Mouse (Mus musculus) Patski (cell line): ENCODE data around the gene Rab43. TPM values are rescaled to one million over a fixed set of nuclear protein-coding genes. Genes with fewer than 3 reads are reported as not detected.

ENCODE experiments used
- ATAC-seq: fragments of 100-300 bp; one replicate; pipeline ENCODE4 v1.8.0; 2021
- CTCF ChIA-PET: fragments of 350-600 bp; sonication (Branson Sonifier 250); formaldehyde crosslinking; loops from one replicate; lab custom pipeline; 2022; ENCODE audit warnings: inconsistent platforms; lab: Charles Lee
- POLR2A ChIA-PET: fragments of 350-600 bp; sonication (Branson Sonifier 250); formaldehyde crosslinking; loops from one replicate; lab custom pipeline; 2022; ENCODE audit warnings: antibody characterized with exemption, inconsistent platforms; lab: Charles Lee
- DNase-seq: peaks from one replicate; pipeline ENCODE4 v3.0.0-alpha.2; 2011; ENCODE audit warnings: low read depth, low spot score
- H3K27me3 ChIP-seq: fragments of 371-371 bp; one replicate; pipeline ENCODE4 v1.5.1; 2021
- CTCF ChIP-seq: fragments of 100-300 bp; IDR thresholded peaks from one replicate; pipeline ENCODE4 v1.5.1; 2021
- in situ Hi-C: fragments of 300-500 bp; cut with MboI; formaldehyde crosslinking; loops from 3 replicates; pipeline ENCODE4 v1.11.1; 2018; ENCODE audit warnings: low pct_unique_long_range_greater_than_20kb, mixed read lengths
- polyA plus RNA-seq: library from polyadenylated mRNA; unstranded; gene quantifications from one replicate; pipeline ENCODE4 v1.2.3, GENCODE M21; 2021

Rab43 gene
- polyA plus RNA-seq, 1 experiment from 2014 or later, result 26.7 TPM

- TF ChIP-seq CTCF, result no peak
- POLR2A ChIA-PET, result no interaction called here
- in situ Hi-C loops, result no loop called here
- DNase-seq, result no peak
- peaks cover 9% of the 10 kb centered on the region for H3K27me3 ChIP-seq
- CTCF ChIA-PET, result no interaction called here
- no peak for ATAC-seq
Measured at GRCm38 (mm10) chr6:87750184-87750910, 61.6 kb downstream of the Rab43 start.

DNA sequence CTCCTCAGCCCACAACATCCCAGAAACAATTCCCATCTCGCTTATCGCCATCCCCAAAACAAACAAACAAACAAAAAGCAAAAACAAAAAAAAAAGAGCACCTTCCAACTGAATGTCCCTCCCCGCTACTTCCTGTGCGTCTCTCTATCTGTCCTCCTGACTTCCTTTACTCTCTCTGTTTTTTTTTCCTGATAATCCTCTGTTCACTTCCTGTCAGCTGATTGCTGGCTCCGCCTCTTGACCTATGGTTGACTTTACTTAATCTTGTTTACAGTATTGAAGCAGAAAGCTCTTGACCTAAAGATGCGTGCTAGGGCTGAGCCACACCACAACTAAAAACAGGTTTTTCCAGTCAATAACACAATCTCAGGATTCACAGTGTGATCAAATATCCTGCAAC, 63.4 kb downstream of the Rab43 start:
- ATAC-seq (no peak), DNase-seq (no peak)
- in situ Hi-C loops, result no loop called here
- no peak for TF ChIP-seq CTCF
- ChIA-PET POLR2A (no interaction called here), CTCF (no interaction called here)
- peaks cover 9% of the 10 kb centered on the region for H3K27me3 ChIP-seq

DNA sequence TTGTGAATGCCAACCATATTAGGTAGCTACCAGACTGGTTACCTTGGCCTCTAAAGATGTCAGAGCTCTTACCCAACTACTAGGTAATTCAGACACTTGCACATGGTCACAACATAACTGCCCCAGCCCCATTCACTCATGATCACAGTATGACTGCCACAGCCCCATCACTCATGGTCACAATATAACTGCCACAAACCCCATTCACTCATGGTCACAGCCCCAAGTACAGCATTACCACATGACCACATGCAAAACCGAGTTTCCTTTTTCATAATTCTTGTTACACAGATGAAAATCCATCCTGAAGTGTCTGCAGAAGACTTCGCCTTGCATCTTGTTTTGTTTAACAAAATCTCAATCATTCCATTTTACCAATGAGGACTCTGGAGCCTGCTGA, 63.9 kb downstream of the Rab43 start:
- ChIA-PET CTCF (no interaction called here), POLR2A (no interaction called here)
- DNase-seq, result no peak
- in situ Hi-C loops, result no loop called here
- TF ChIP-seq CTCF, result no peak
- peaks cover 9% of the 10 kb centered on the region for H3K27me3 ChIP-seq
- ATAC-seq, result no peak

- ChIA-PET POLR2A (no interaction called here), CTCF (no interaction called here)
- no peak for DNase-seq
- in situ Hi-C loops, result no loop called here
- no peak for ATAC-seq
- peaks cover 8% of the 10 kb centered on the region for H3K27me3 ChIP-seq
- no peak for TF ChIP-seq CTCF
Measured at GRCm38 (mm10) chr6:87746849-87747248, 65.1 kb downstream of the Rab43 start.

DNA sequence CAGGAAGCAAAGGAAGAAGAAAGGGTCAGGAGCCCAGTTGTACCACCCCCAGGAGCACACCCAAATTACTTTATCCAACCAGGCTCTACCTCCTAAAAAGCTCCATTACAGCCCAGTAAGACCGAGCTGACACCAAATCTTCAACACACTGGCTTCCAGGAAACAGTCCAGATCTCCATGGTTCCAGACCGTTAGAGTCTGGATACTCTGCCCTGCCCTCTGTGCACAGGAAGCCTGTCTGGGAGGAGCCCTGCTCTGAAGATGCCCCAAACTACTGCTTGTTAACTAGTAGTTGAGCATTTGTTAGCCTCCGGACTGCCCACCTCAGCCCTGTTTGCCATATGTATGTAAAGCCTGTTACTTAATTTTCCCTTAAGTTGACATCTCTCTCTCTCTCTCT, 65.9 kb downstream of the Rab43 start:
- DNase-seq (no peak), ATAC-seq (no peak)
- peaks cover 3% of the 10 kb centered on the region for H3K27me3 ChIP-seq
- ChIA-PET CTCF (no interaction called here), POLR2A (interaction anchor here (0.7 kb wide), 1 partner anchor 79 kb away, joined by 12 read pairs; no protein-coding TSS in a partner anchor)
- TF ChIP-seq CTCF, result no peak
- in situ Hi-C loops, result no loop called here

GRCm38 (mm10) chr6:87745301-87745700, 66.7 kb downstream of the Rab43 start:
- ChIA-PET CTCF (no interaction called here), POLR2A (no interaction called here)
- in situ Hi-C loops, result no loop called here
- DNase-seq (no peak), ATAC-seq (no peak)
- TF ChIP-seq CTCF, result no peak
- H3K27me3 ChIP-seq, result no peaks in the 10 kb centered on the region

DNA sequence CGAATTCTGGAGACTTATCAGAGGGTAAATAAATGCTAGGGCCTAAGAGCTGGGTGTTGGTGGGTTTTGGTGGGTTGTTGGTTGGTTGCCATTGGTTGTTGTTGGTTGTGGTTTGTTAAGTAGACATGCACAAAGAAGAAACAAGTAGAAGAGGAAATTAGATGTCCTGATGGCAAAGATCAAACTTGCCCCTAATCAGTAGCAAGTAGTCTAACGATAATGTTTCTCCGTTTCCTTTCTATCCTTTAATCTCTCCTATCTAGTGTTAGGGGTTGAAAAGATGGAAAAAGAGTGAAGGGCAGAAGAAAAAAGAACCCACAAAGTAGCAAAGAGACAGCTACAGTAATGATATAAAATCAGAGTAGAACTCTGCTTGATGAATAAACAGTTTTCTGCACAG, 67.3 kb downstream of the Rab43 start:
- ATAC-seq, result no peak
- DNase-seq, result no peak
- no peak for TF ChIP-seq CTCF
- H3K27me3 ChIP-seq, result no peaks in the 10 kb centered on the region
- in situ Hi-C loops, result no loop called here
- POLR2A ChIA-PET, result no interaction called here
- CTCF ChIA-PET, result interaction anchor here (1.3 kb wide), 1 partner anchor 12 kb away, joined by 3 read pairs; no protein-coding TSS in a partner anchor

GRCm38 (mm10) chr6:87743281-87743680, 68.7 kb downstream of the Rab43 start:
- ChIA-PET CTCF (interaction anchor here (1.3 kb wide), 1 partner anchor 10 kb away, joined by 3 read pairs; no protein-coding TSS in a partner anchor), POLR2A (interaction anchor here (0.6 kb wide), 1 partner anchor 30 kb away, joined by 4 read pairs; no protein-coding TSS in a partner anchor)
- in situ Hi-C loops, result no loop called here
- ATAC-seq (no peak), DNase-seq (no peak)
- no peak for TF ChIP-seq CTCF
- H3K27me3 ChIP-seq, result no peaks in the 10 kb centered on the region

GRCm38 (mm10) chr6:87742804-87743203, 69.2 kb downstream of the Rab43 start:
- in situ Hi-C loops, result no loop called here
- ATAC-seq, result no peak
- POLR2A ChIA-PET, result no interaction called here
- H3K27me3 ChIP-seq, result no peaks in the 10 kb centered on the region
- CTCF ChIA-PET, result no interaction called here
- no peak for TF ChIP-seq CTCF
- DNase-seq, result no peak

DNA sequence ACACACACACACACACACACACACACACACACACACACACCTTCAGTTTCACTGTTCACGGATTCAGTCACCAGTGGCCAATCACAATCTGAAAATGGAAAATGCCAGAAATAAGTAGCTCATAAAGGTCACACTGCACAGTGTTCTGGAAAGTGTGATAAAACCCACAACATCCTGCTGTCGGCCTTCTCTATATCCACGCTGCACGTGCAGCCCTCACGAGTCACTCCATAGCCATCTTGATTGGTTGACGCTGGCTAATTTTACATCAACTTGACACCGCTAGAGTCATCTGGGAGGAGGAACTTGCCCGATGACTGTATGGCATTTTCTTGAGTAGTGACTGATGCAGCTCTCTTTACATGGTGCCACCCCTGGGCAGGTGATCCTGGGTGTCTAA, 70.0 kb downstream of the Rab43 start:
- ChIA-PET CTCF (no interaction called here), POLR2A (interaction anchor here (0.6 kb wide), 1 partner anchor 675 kb away, joined by 4 read pairs; no protein-coding TSS in a partner anchor)
- no peak for TF ChIP-seq CTCF
- ATAC-seq (no peak), DNase-seq (no peak)
- in situ Hi-C loops, result no loop called here
- no peaks in the 10 kb centered on the region for H3K27me3 ChIP-seq

DNA sequence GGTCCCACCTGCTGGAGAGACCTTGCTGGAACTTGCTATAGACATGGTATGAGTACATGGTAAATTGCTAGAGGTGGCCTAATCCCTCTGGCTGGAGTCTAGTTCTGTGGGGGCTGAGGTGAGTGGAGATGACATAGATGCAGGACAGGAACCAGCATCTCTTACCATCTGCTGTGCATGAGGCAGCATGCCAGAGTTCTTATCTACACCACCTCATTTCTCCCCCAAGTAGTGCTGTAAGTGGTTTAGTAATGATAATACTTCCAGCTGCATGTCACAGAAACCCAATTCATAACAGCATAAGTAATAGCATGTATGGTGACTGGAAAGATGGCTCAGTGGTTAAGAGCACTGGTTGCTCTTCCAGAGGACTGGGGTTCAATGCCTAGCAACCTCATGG, 71.5 kb downstream of the Rab43 start:
- TF ChIP-seq CTCF, result no peak
- H3K27me3 ChIP-seq, result peaks cover 10% of the 10 kb centered on the region
- in situ Hi-C loops, result no loop called here
- ChIA-PET CTCF (no interaction called here), POLR2A (no interaction called here)
- ATAC-seq (no peak), DNase-seq (no peak)
